Mouse (Mus musculus) liver, embryonic 12.5 days (tissue): ENCODE measurements around the gene Plscr4. TPM values are rescaled to one million over a fixed set of nuclear protein-coding genes. Genes with fewer than 3 reads are reported as not detected.

Experiments
- ATAC-seq: fragments of 200-750 bp; cut with Nextera tagmentation; 2 replicates; pipeline ENCODE4 v1.8.0; 2017; ENCODE audit warnings: moderate number of reproducible peaks, mild to moderate bottlenecking, moderate library complexity
- H3K27ac ChIP-seq: fragments of 300-500 bp; sonication (generic); 2 replicates; pipeline ENCODE4 v1.5.1; 2016; ENCODE audit warnings: mild to moderate bottlenecking
- H3K27me3 ChIP-seq: fragments of 300-500 bp; sonication (generic); replicated peaks from 2 replicates; pipeline ENCODE4 v1.6.1; 2016; ENCODE audit warnings: mild to moderate bottlenecking, moderate library complexity
- H3K36me3 ChIP-seq: fragments of 300-500 bp; sonication (generic); 2 replicates; pipeline ENCODE4 v1.6.1; 2016; ENCODE audit warnings: mild to moderate bottlenecking, moderate library complexity
- H3K4me1 ChIP-seq: fragments of 300-500 bp; sonication (generic); 2 replicates; pipeline ENCODE4 v1.6.1; 2016
- H3K4me2 ChIP-seq: fragments of 300-500 bp; sonication (generic); 2 replicates; pipeline ENCODE4 v1.6.1; 2016; ENCODE audit warnings: mild to moderate bottlenecking, moderate library complexity
- H3K4me3 ChIP-seq: fragments of 300-500 bp; sonication (generic); 2 replicates; pipeline ENCODE4 v1.5.1; 2016; ENCODE audit warnings: mild to moderate bottlenecking, moderate library complexity
- H3K9ac ChIP-seq: fragments of 300-500 bp; sonication (generic); 2 replicates; pipeline ENCODE4 v1.6.1; 2016; ENCODE audit warnings: mild to moderate bottlenecking, moderate library complexity
- H3K9me3 ChIP-seq: fragments of 300-500 bp; sonication (generic); replicated peaks from 2 replicates; pipeline ENCODE4 v1.6.1; 2016; ENCODE audit warnings: mild to moderate bottlenecking, moderate library complexity
- whole genome bisulfite sequencing: fragments of 180-500 bp; shearing (Covaris S2); methylation state at CpG from one replicate; pipeline ENCODE4 v1.1.7; 2016; ENCODE audit not compliant: insufficient replicate concordance; 5-methylcytosine and 5-hydroxymethylcytosine counted together
- polyA plus RNA-seq: library from polyadenylated mRNA; unstranded; fragments of >200 nt; fragmentation: Nextera tagmentation; extraction: Ambion mirVana; gene quantifications from 2 replicates; pipeline ENCODE4 v1.2.1, GENCODE M21; 2016

The Plscr4 gene
- polyA plus RNA-seq, 1 experiment from 2014 or later, result 0.41 TPM

GRCm38 (mm10) chr9:92473178-92473577 lies 16.0 kb downstream of the Plscr4 start:
- Histone ChIP-seq H3K36me3 (no peaks in the 10 kb centered on the region), H3K9me3 (no peaks in the 10 kb centered on the region), H3K4me3 (no peak overlapping the region), H3K27ac (no peak overlapping the region), H3K4me2 (no peak overlapping the region), H3K4me1 (no peaks in the 10 kb centered on the region), H3K9ac (no peak overlapping the region), H3K27me3 (no peaks in the 10 kb centered on the region)
- WGBS, result 70% methylated on average over 2 of the region's 2 CpGs
- no peak for ATAC-seq

- H3K9me3 ChIP-seq, result no peaks in the 10 kb centered on the region
- 68% methylated on average over 1 of the region's 1 CpGs for WGBS
Measured at GRCm38 (mm10) chr9:92474244-92474643, 17.1 kb downstream of the Plscr4 start.

GRCm38 (mm10) chr9:92481663-92482062 lies 24.5 kb downstream of the Plscr4 start:
- H3K4me1 ChIP-seq, result no peaks in the 10 kb centered on the region
- H3K4me3 ChIP-seq, result no peak overlapping the region
- H3K27me3 ChIP-seq, result no peaks in the 10 kb centered on the region
- H3K4me2 ChIP-seq, result no peak overlapping the region
- ATAC-seq, result no peak
- no peak overlapping the region for H3K9ac ChIP-seq
- WGBS, result 52% methylated on average over 2 of the region's 2 CpGs
- H3K27ac ChIP-seq, result no peak overlapping the region
- no peaks in the 10 kb centered on the region for H3K9me3 ChIP-seq
- no peaks in the 10 kb centered on the region for H3K36me3 ChIP-seq

More at GRCm38 (mm10) chr9:92474244-92474643, 17.1 kb downstream of the Plscr4 start:
- Histone ChIP-seq H3K36me3 (no peaks in the 10 kb centered on the region), H3K4me1 (no peaks in the 10 kb centered on the region), H3K4me3 (no peak overlapping the region), H3K4me2 (no peak overlapping the region), H3K9ac (no peak overlapping the region), H3K27ac (no peak overlapping the region), H3K27me3 (no peaks in the 10 kb centered on the region)
- no peak for ATAC-seq

GRCm38 (mm10) chr9:92482551-92482950 lies 25.4 kb downstream of the Plscr4 start:
- no peaks in the 10 kb centered on the region for H3K4me1 ChIP-seq
- 65% methylated on average over 4 of the region's 4 CpGs for WGBS

GRCm38 (mm10) chr9:92484710-92485267 lies 27.6 kb downstream of the Plscr4 start:
- Histone ChIP-seq H3K27ac (no peak overlapping the region), H3K4me1 (no peaks in the 10 kb centered on the region), H3K27me3 (no peaks in the 10 kb centered on the region), H3K4me3 (no peak overlapping the region), H3K9ac (no peak overlapping the region), H3K4me2 (no peak overlapping the region), H3K9me3 (no peaks in the 10 kb centered on the region), H3K36me3 (no peaks in the 10 kb centered on the region)
- 74% methylated on average over 7 of the region's 7 CpGs for WGBS
- ATAC-seq, result no peak

More at GRCm38 (mm10) chr9:92482551-92482950, 25.4 kb downstream of the Plscr4 start:
- Histone ChIP-seq H3K36me3 (no peaks in the 10 kb centered on the region), H3K27me3 (no peaks in the 10 kb centered on the region), H3K9ac (no peak overlapping the region), H3K27ac (no peak overlapping the region), H3K4me3 (no peak overlapping the region), H3K9me3 (no peaks in the 10 kb centered on the region), H3K4me2 (no peak overlapping the region)
- no peak for ATAC-seq

GRCm38 (mm10) chr9:92489857-92490256 lies 32.7 kb downstream of the Plscr4 start:
- H3K4me3 ChIP-seq, result no peak overlapping the region
- no peaks in the 10 kb centered on the region for H3K27me3 ChIP-seq
- H3K27ac ChIP-seq, result no peak overlapping the region
- no peaks in the 10 kb centered on the region for H3K4me1 ChIP-seq
- no peaks in the 10 kb centered on the region for H3K9me3 ChIP-seq
- WGBS, result 69% methylated on average over 7 of the region's 7 CpGs
- H3K4me2 ChIP-seq, result no peak overlapping the region
- no peak for ATAC-seq
- H3K9ac ChIP-seq, result no peak overlapping the region
- no peaks in the 10 kb centered on the region for H3K36me3 ChIP-seq

- H3K27me3 ChIP-seq, result no peaks in the 10 kb centered on the region
- H3K36me3 ChIP-seq, result no peaks in the 10 kb centered on the region
- WGBS, result 72% methylated on average over 3 of the region's 3 CpGs
- H3K9ac ChIP-seq, result no peak overlapping the region
- no peak overlapping the region for H3K27ac ChIP-seq
- no peak for ATAC-seq
- H3K4me3 ChIP-seq, result no peak overlapping the region
- H3K4me1 ChIP-seq, result no peaks in the 10 kb centered on the region
- H3K4me2 ChIP-seq, result no peak overlapping the region
- H3K9me3 ChIP-seq, result no peaks in the 10 kb centered on the region
Measured at GRCm38 (mm10) chr9:92490319-92490718, 33.1 kb downstream of the Plscr4 start.

- Histone ChIP-seq H3K36me3 (no peaks in the 10 kb centered on the region), H3K4me1 (no peaks in the 10 kb centered on the region), H3K27me3 (no peaks in the 10 kb centered on the region), H3K4me2 (no peak overlapping the region), H3K9ac (no peak overlapping the region), H3K9me3 (no peaks in the 10 kb centered on the region), H3K27ac (no peak overlapping the region), H3K4me3 (no peak overlapping the region)
- ATAC-seq, result no peak
- whole genome bisulfite sequencing, result 59% methylated on average over 2 of the region's 2 CpGs
Measured at GRCm38 (mm10) chr9:92491274-92491673, 34.1 kb downstream of the Plscr4 start.

GRCm38 (mm10) chr9:92499710-92500410 lies 42.7 kb downstream of the Plscr4 start:
- no peak overlapping the region for H3K4me2 ChIP-seq
- no peaks in the 10 kb centered on the region for H3K9me3 ChIP-seq
- no peaks in the 10 kb centered on the region for H3K27me3 ChIP-seq
- H3K27ac ChIP-seq, result no peak overlapping the region
- no peak overlapping the region for H3K9ac ChIP-seq
- WGBS, result 38% methylated on average over 12 of the region's 12 CpGs
- no peaks in the 10 kb centered on the region for H3K36me3 ChIP-seq
- ATAC-seq, result no peak
- no peak overlapping the region for H3K4me3 ChIP-seq
- H3K4me1 ChIP-seq, result no peaks in the 10 kb centered on the region

GRCm38 (mm10) chr9:92504256-92504655 lies 47.1 kb downstream of the Plscr4 start:
- no peak overlapping the region for H3K27ac ChIP-seq
- H3K36me3 ChIP-seq, result no peaks in the 10 kb centered on the region
- no peaks in the 10 kb centered on the region for H3K27me3 ChIP-seq
- no peaks in the 10 kb centered on the region for H3K9me3 ChIP-seq
- H3K4me1 ChIP-seq, result no peaks in the 10 kb centered on the region
- WGBS, result 62% methylated on average over 3 of the region's 3 CpGs
- no peak overlapping the region for H3K4me3 ChIP-seq
- ATAC-seq, result no peak
- no peak overlapping the region for H3K4me2 ChIP-seq
- H3K9ac ChIP-seq, result no peak overlapping the region

- Histone ChIP-seq H3K36me3 (no peaks in the 10 kb centered on the region), H3K4me2 (no peak overlapping the region), H3K27me3 (no peaks in the 10 kb centered on the region), H3K27ac (no peak overlapping the region), H3K4me1 (no peaks in the 10 kb centered on the region), H3K9me3 (no peaks in the 10 kb centered on the region), H3K4me3 (no peak overlapping the region), H3K9ac (no peak overlapping the region)
- 40% methylated on average over 1 of the region's 1 CpGs for WGBS
- ATAC-seq, result no peak
Measured at GRCm38 (mm10) chr9:92504889-92505288, 47.7 kb downstream of the Plscr4 start.

GRCm38 (mm10) chr9:92511696-92512095 lies 54.5 kb downstream of the Plscr4 start:
- H3K9me3 ChIP-seq, result no peaks in the 10 kb centered on the region; the same call in 1 of the 2 replicates
- H3K27ac ChIP-seq, result no peak overlapping the region
- H3K9ac ChIP-seq, result no peak overlapping the region
- H3K4me1 ChIP-seq, result no peaks in the 10 kb centered on the region
- no peaks in the 10 kb centered on the region for H3K36me3 ChIP-seq
- ATAC-seq, result no peak
- no peak overlapping the region for H3K4me3 ChIP-seq
- H3K27me3 ChIP-seq, result no peaks in the 10 kb centered on the region
- H3K4me2 ChIP-seq, result no peak overlapping the region

GRCm38 (mm10) chr9:92517036-92517435 lies 59.9 kb downstream of the Plscr4 start:
- Histone ChIP-seq H3K9ac (no peak overlapping the region), H3K4me1 (no peaks in the 10 kb centered on the region), H3K4me2 (no peak overlapping the region), H3K27me3 (no peaks in the 10 kb centered on the region), H3K27ac (no peak overlapping the region), H3K9me3 (no peaks in the 10 kb centered on the region; the same call in 1 of the 2 replicates), H3K4me3 (no peak overlapping the region), H3K36me3 (no peaks in the 10 kb centered on the region)
- no peak for ATAC-seq
- 85% methylated on average over 12 of the region's 12 CpGs for WGBS
